Mouse (Mus musculus) small intestine, adult 2 months (tissue): ENCODE results near the gene Mgp.

Experiments
- CTCF ChIP-seq: fragments of 200-500 bp; IDR thresholded peaks from 2 replicates; pipeline ENCODE4 v1.5.1; 2012; ENCODE audit warnings: low read depth, mild to moderate bottlenecking, control low read depth, inconsistent platforms, low read length, moderate library complexity, mixed read lengths; ENCODE audit not compliant: insufficient replicate concordance, insufficient read length; ENCODE audit errors: extremely low read depth
- POLR2A ChIP-seq: fragments of 200-500 bp; IDR thresholded peaks from 2 replicates; pipeline ENCODE4 v1.6.1; 2012; ENCODE audit warnings: low read depth, mild to moderate bottlenecking, control low read depth, inconsistent platforms, low read length, moderate library complexity

DNA sequence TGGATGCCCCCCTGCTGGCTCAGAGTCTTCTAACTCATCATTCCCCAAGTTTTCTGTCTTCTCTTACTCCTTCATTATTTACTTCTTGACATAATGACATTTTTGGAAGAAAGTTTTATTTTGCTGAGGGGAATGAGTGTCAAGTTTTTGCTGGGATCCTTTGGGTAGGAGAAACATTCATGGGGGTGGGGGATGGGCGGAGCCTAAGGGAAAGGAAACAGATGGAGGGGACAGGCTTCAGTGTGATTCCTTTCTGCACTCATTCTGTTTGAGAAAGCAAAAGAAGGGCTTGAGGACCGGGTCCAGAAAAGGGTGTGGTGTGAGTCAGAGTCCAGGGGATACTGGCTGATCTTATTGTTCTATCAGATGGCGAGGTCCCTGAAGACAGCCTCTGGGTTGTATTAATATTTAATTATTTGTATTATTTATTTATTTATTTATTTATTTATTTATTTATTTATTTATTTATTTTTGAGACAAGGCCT is 7.8 kb upstream of the Mgp start:
- TF ChIP-seq CTCF (no peak), POLR2A (no peak)
